Mouse (Mus musculus) limb, embryonic 14.5 days (tissue): ENCODE data around the gene Slc1a4. TPM values are rescaled to one million over a fixed set of nuclear protein-coding genes. Genes with fewer than 3 reads are reported as not detected.

Source experiments
- ATAC-seq: fragments of 200-750 bp; cut with Nextera tagmentation; 2 replicates; pipeline ENCODE4 v1.8.0; 2017; ENCODE audit warnings: low read depth, moderate number of reproducible peaks, moderate TSS enrichment; ENCODE audit not compliant: low FRiP score
- DNase-seq: peaks from one replicate; pipeline ENCODE4 v3.0.0-alpha.2; 2015; ENCODE audit warnings: low spot score
- H3K27ac ChIP-seq: fragments of 300-500 bp; sonication (generic); replicated peaks from 2 replicates; pipeline ENCODE4 v1.5.1; 2014; ENCODE audit warnings: low read depth, mild to moderate bottlenecking, low read length, moderate library complexity, mixed read lengths
- H3K27me3 ChIP-seq: fragments of 300-500 bp; sonication (generic); 2 replicates; pipeline ENCODE4 v1.6.1; 2014; ENCODE audit warnings: low read length, mixed read lengths; ENCODE audit not compliant: control insufficient read depth, insufficient read depth
- H3K36me3 ChIP-seq: fragments of 300-500 bp; sonication (generic); 2 replicates; pipeline ENCODE4 v1.6.1; 2014; ENCODE audit warnings: mild to moderate bottlenecking, low read length, moderate library complexity, mixed read lengths; ENCODE audit not compliant: control insufficient read depth, insufficient read depth
- H3K4me1 ChIP-seq: fragments of 300-500 bp; sonication (generic); 2 replicates; pipeline ENCODE4 v1.6.1; 2014; ENCODE audit warnings: antibody characterized with exemption, low read length, mixed read lengths; ENCODE audit not compliant: control insufficient read depth, insufficient read depth
- H3K4me2 ChIP-seq: fragments of 300-500 bp; sonication (generic); replicated peaks from 2 replicates; pipeline ENCODE4 v1.6.1; 2014; ENCODE audit warnings: low read depth, mild to moderate bottlenecking, low read length, moderate library complexity; ENCODE audit not compliant: severe bottlenecking
- H3K4me3 ChIP-seq: fragments of 300-500 bp; sonication (generic); replicated peaks from 2 replicates; pipeline ENCODE4 v1.5.1; 2014; ENCODE audit warnings: low read length
- H3K9ac ChIP-seq: fragments of 300-500 bp; sonication (generic); 2 replicates; pipeline ENCODE4 v1.6.1; 2014; ENCODE audit warnings: mild to moderate bottlenecking, low read depth, low read length, moderate library complexity; ENCODE audit not compliant: severe bottlenecking
- H3K9me3 ChIP-seq: fragments of 300-500 bp; sonication (generic); 2 replicates; pipeline ENCODE4 v1.6.1; 2016; ENCODE audit warnings: low read length; ENCODE audit not compliant: control insufficient read depth
- POLR2A ChIP-seq: fragments of 200-500 bp; IDR thresholded peaks from 2 replicates; pipeline ENCODE4 v1.8.0; 2012; ENCODE audit warnings: inconsistent platforms, mild to moderate bottlenecking, moderate library complexity, borderline replicate concordance; ENCODE audit not compliant: insufficient read depth, insufficient read length; ENCODE audit errors: extremely low read depth
- WGBS: fragments of 180-500 bp; shearing (Covaris S2); extraction: QIAGEN DNeasy Blood & Tissue Kit; methylation state at CpG from one replicate; pipeline ENCODE4 v1.1.7; 2014; 5-methylcytosine and 5-hydroxymethylcytosine counted together
- polyA plus RNA-seq, 2 experiments: library from polyadenylated mRNA; depleted of rRNA in 1 of 2; stranded (reverse) in 1 of 2; unstranded in 1 of 2; fragments of >200 nt; fragmentation: Nextera tagmentation in 1 of 2; extraction: Ambion mirVana in 1 of 2; gene quantifications; 2 replicates each; pipeline versions ENCODE4 v1.2.1 to v1.2.3; 2012 to 2014

Slc1a4 gene
- polyA plus RNA-seq, 2 experiments: 15.1 to 21.8 TPM

DNA sequence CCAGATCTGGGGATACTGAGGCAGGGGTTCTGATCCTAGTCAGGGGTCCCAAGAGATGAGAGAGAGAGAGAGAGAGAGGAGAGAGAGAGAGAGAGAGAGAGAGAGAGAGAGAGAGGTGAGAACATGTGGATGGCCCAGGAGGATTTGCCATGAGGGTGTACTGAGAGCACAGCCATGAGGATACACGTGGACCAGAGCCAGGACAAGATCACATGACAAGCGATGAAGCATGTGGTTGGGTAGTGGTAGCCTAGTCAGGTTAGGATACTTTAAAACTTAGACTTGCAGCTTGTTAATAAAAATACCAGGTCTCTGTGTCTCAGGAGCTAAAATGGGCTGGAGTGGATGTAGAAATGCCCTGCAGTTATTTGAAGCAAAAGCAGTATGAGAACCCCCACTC, 56.5 kb downstream of the Slc1a4 start:
- no peak for DNase-seq
- Histone ChIP-seq H3K9me3 (no peaks in the 10 kb centered on the region), H3K4me2 (no peak overlapping the region), H3K4me1 (no peaks in the 10 kb centered on the region), H3K4me3 (no peak overlapping the region), H3K27me3 (no peaks in the 10 kb centered on the region), H3K36me3 (no peaks in the 10 kb centered on the region), H3K9ac (no peak overlapping the region), H3K27ac (no peak overlapping the region)
- no peak for TF ChIP-seq POLR2A
- ATAC-seq: no peak
- WGBS: 74% methylated on average over 2 of the region's 2 CpGs

DNA sequence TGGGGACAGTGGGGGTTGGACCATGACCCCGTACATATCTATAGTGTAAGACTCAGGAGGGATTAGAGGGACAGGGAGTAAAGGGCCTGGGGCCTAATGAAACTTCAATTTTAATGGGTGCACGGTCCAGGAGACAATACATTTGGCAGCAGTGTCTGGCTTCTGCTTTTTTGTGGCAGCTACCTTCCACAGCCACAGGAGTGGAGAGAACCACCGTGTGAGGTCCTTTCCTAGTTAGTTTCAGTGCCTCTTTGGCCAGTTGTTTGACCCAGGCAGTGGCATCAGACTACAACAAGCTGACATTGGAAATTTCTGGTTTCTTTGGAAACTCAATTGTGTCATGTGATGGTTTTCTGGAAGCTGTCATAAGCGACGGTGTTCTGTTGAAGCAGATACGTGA, 62.6 kb downstream of the Slc1a4 start:
- H3K9ac ChIP-seq: no peak overlapping the region
- H3K9me3 ChIP-seq: no peaks in the 10 kb centered on the region
- no peaks in the 10 kb centered on the region for H3K27me3 ChIP-seq
- no peak for TF ChIP-seq POLR2A
- no peak overlapping the region for H3K4me3 ChIP-seq
- no peak for DNase-seq
- H3K4me1 ChIP-seq: no peaks in the 10 kb centered on the region
- WGBS: 80% methylated on average over 6 of the region's 6 CpGs
- H3K36me3 ChIP-seq: no peaks in the 10 kb centered on the region
- H3K4me2 ChIP-seq: no peak overlapping the region
- no peak for ATAC-seq
- H3K27ac ChIP-seq: no peak overlapping the region

DNA sequence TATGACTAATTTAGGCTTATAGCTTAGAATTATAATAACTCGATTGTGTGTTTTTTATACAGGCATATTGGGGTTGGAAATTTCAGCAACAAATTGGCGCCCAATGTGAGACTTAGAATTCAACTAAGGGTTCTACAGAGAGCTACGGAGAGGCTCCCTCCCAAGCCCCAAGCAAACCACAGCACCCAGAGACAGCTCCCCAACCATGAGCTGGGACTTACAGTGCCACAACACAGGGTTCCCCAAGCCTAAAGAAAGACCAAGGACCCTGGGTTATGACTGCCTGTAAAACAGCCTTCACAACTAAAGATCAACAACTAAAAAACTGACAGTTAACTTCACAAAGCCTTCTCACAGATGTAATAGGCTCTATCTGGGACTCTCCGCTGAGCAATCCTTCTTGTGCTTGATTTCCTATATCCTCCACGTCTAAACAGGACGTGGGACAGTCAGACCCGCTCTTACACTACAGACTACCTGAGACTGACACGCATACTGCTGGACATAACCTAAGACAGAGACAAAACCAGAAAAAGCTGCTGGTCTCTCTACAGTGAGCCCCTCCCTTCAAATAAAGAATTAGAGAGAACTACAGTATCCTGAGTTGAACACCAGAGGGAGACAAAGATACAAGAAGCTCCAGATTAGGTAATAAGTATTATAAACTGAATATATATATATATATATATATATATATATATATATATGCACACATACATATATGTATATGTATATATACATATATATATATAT, 69.7 kb downstream of the Slc1a4 start:
- H3K4me1 ChIP-seq: no peaks in the 10 kb centered on the region
- no peak overlapping the region for H3K9ac ChIP-seq
- no peak for ATAC-seq
- no peak overlapping the region for H3K4me3 ChIP-seq
- H3K9me3 ChIP-seq: no peaks in the 10 kb centered on the region
- H3K27ac ChIP-seq: no peak overlapping the region
- 52% methylated on average over 8 of the region's 8 CpGs for WGBS
- TF ChIP-seq POLR2A: no peak
- no peaks in the 10 kb centered on the region for H3K36me3 ChIP-seq
- DNase-seq: peak; percentile 69
- no peaks in the 10 kb centered on the region for H3K27me3 ChIP-seq
- H3K4me2 ChIP-seq: no peak overlapping the region

DNA sequence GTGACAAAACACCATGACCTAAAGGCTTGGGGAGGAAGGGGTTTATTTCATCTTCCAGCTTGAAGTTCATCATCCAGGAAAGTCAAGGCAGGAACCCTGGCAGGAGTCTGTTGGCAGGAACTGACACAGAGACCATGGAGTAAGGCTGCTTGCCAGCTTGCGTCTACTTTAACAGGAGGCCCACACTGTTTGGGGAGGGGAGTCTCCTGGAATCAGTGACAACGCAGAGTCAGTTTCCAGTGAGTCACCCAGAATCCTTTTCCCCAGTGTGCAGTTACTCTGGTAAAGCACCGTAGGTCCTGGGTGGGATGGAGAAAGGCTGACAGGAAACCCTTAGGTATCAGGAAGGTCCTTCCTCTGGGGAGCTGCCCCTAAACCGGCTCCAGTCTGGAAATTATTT, 77.7 kb downstream of the Slc1a4 start:
- no peak for DNase-seq

DNA sequence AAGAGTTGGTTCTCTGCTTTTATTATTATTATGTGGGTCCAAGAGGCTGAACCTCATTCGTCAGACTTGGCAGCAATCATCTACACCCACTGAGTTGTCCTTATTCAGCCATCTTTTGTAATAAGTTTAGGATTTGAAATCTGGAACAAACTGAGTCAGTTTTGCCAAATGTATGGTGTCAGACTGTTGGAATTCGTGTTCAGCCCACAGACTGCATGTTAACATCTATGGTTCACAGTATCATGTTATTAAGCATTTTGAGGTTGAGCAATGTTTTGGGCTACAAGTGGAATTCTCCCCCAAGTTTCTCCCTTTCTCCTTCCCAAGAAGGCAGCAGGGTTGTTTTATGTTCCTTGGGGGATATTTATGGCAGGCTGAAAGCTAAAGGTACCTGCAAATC, 79.4 kb downstream of the Slc1a4 start:
- H3K9me3 ChIP-seq: no peaks in the 10 kb centered on the region
- DNase-seq: no peak
- H3K4me1 ChIP-seq: peaks cover 11% of the 10 kb centered on the region
- no peak overlapping the region for H3K9ac ChIP-seq
- no peaks in the 10 kb centered on the region for H3K27me3 ChIP-seq
- no peak for ATAC-seq
- no peak overlapping the region for H3K27ac ChIP-seq
- WGBS: 82% methylated on average over 2 of the region's 2 CpGs
- H3K36me3 ChIP-seq: no peaks in the 10 kb centered on the region
- no peak overlapping the region for H3K4me2 ChIP-seq
- no peak overlapping the region for H3K4me3 ChIP-seq
- no peak for TF ChIP-seq POLR2A

More for the DNA sequence above, 77.7 kb downstream of the Slc1a4 start:
- Histone ChIP-seq H3K27me3 (no peaks in the 10 kb centered on the region), H3K36me3 (no peaks in the 10 kb centered on the region), H3K4me1 (peaks cover 7% of the 10 kb centered on the region; the same call in 1 of the 2 replicates), H3K27ac (no peak overlapping the region), H3K9me3 (no peaks in the 10 kb centered on the region), H3K4me2 (no peak overlapping the region), H3K4me3 (no peak overlapping the region), H3K9ac (no peak overlapping the region)
- 84% methylated on average over 4 of the region's 4 CpGs for WGBS
- no peak for ATAC-seq
- no peak for TF ChIP-seq POLR2A

Other genes with a start within 250 kb of the Slc1a4 start
- gene Actr2, start 219.8 kb downstream of the Slc1a4 start, polyA plus RNA-seq (2012; rRNA removed): 56.3 and 62.6 TPM in 2 replicates
- 64.4 and 67.3 TPM in 2 replicates for gene Actr2, start 219.8 kb downstream of the Slc1a4 start, polyA plus RNA-seq (2014; fragmentation: Nextera tagmentation; extraction: Ambion mirVana)
- gene Rab1a, start 131.3 kb downstream of the Slc1a4 start, polyA plus RNA-seq (2012; rRNA removed): 196 and 210 TPM in 2 replicates
- 231 and 234 TPM in 2 replicates for gene Rab1a, start 131.3 kb downstream of the Slc1a4 start, polyA plus RNA-seq (2014; fragmentation: Nextera tagmentation; extraction: Ambion mirVana)
- 28.5 and 35.3 TPM in 2 replicates for gene Cep68, start 83.3 kb downstream of the Slc1a4 start, polyA plus RNA-seq (2012; rRNA removed)
- 29.7 and 33.4 TPM in 2 replicates for gene Cep68, start 83.3 kb downstream of the Slc1a4 start, polyA plus RNA-seq (2014; fragmentation: Nextera tagmentation; extraction: Ambion mirVana)
- 21.1 and 32.2 TPM in 2 replicates for gene Sertad2, start 210.5 kb upstream of the Slc1a4 start, polyA plus RNA-seq (2012; rRNA removed)
- 40.1 and 43.1 TPM in 2 replicates for gene Sertad2, start 210.5 kb upstream of the Slc1a4 start, polyA plus RNA-seq (2014; fragmentation: Nextera tagmentation; extraction: Ambion mirVana)